Mouse (Mus musculus): ENCODE data around the gene Gm20388.

GRCm38 (mm10) chr8:120766622-120767021 is 856.0 kb downstream of the Gm20388 start:
- TF ChIP-seq POLR2A (IDR thresholded peaks at IDR 0.05; ENCODE audit: extremely low read depth, insufficient read depth, low read length) (no peak), CTCF (IDR thresholded peaks at IDR 0.05; ENCODE audit: extremely low read depth, insufficient read depth, low read length) (no peak)

Data from cortical plate, adult 2 months (tissue).